Mouse (Mus musculus): ENCODE data around the gene Vmn1r4.

- no peak for TF ChIP-seq CTCF (conservative IDR thresholded peaks at IDR 0.05; ENCODE audit: low read length)
- no peak for TF ChIP-seq NANOG (IDR thresholded peaks at IDR 0.05; ENCODE audit: borderline replicate concordance, low read length)
Measured at GRCm38 (mm10) chr6:56913092-56913858, 10.5 kb upstream of the Vmn1r4 start.

Measured in E14TG2a.4 (cell line).